Mouse (Mus musculus) ES-CJ7 (cell line): ENCODE data around the gene Immp2l.

ENCODE experiments used
- DNase-seq: peaks from one replicate; pipeline ENCODE4 v3.0.0; 2011; ENCODE audit warnings: low read depth, low spot score

Immp2l gene

DNA sequence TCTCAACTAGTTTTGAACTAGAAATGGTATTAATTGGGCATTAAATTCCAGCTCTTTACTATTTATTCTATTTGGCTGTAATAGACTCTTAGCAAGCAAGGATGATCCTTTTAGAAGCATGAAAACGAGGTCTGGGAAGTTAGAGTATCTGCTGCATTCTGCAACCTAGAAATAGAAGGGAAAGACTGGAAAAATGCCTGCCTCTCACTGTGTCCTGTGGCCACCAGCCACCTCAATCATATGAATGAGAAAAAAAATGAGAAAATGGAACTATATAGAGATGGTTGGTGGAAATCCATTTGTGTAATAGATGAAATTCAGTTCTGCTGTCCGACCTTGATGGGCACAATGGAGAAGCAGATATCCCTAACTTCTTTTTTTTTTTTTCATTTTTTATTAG lies 810.8 kb downstream of the Immp2l start:
- DNase-seq: no peak

DNA sequence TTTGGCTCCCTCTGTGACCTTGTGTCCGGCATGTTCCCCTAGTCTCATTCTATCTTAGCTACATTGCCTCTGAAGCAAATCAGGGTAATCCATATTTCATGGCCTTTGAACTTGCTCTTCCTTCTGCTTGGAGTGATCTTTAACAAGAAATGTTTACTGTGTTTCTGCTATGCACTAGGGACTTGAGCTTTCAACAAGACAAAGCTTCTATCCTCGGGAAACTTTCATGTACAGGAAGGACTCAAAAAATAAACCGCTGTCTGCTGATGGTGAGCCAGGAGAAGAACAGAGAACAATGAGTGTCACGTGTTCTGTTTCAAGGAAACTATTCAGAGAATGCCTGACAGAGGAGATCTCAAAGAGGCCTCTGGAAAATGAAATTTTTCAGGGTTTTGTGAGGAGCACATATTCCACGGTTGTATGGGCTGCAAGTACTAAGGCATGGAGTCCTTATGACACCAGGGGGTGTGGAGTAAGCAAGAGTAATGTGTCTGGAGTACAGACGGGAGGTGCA lies 814.5 kb downstream of the Immp2l start:
- no peak for DNase-seq

DNA sequence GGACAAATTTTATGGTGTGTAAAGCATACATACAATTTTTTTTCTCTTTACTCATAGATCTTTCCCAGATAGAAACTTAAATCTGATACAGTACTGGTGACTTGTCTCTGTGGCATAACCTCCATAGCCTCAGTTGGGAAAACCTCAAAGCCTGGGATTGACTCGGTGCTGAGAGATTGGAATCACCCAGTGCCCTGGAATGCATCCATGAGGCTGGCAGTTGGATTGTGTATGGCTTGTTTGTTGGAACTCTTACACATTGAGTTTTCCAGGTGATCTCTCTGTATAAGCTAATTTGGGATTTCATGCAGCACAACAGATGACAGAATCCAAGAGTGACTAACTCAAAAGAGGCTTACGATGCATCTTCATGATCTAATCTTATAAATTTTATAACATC lies 815.4 kb downstream of the Immp2l start:
- DNase-seq: no peak

DNA sequence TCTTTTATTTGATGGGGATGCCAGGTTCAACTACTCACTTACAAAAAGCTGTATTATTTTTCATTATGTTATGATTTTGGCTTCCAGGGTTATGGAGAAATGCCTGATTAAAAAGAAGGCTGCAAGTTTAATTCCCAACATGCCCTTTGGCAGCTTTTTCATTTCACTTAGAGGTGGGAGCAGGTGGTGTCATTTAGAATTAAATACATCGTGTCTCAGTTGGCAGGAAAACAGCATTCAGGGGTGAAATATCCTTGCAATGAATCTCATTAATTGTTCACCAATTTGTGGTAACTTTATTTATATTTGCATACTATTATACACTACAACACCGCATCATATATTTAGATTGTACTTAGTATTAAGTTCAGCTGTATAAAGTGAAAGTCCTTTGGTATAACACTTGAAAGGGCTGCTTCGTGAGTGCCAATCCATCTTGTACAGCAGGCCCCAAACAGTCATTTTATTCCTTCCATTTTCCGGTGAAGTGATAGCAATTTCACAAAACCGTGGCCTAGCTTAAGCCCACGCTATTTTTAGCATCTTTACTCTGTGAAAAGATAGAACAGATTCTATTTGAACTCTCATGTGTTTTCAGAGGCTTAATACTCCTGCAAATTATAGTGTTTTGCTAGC lies 818.9 kb downstream of the Immp2l start:
- no peak for DNase-seq

DNA sequence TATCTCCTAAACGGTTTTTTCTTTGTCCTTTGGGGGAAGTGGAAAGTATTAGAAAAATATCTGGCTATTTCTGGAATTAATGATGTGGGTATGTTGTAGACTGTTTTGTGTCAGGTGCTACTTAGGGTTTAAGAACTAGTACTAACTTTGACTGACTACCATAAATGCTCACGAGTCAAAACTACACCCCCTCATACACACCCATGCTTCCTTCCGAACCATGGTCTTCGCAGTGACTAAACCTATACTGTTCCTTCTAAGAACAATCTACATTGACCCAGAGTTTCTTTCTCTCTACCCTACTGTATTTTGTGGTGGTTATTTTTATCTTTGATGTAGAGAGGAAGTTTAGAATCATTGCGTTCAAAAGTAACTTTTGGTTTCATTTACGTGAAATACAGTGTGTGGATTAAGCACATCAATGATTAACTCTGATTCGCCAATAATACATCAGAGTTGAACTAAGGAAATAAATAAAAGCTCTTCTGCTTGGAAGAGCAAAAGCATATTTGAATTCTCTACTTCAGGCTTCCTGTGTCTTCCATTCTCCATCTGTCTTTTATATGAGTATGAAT lies 828.1 kb downstream of the Immp2l start:
- DNase-seq: no peak

DNA sequence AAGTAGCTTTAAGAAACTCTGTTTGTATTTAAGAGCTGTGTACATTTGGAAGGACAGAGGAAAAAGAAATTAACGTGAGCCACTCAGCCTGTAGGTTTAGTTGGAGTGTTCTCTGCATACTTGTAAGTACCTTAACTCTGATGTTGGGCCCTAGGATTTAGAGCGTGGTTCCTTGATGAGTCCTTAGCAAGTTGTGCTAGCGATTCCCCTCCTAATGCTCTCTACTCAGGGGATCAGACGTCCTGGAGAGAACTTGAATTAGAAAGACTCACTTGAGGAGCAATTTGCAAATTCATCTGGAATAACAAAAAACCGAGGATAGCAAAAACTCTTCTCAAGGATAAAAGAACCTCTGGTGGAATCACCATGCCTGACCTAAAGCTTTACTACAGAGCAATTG lies 835.8 kb downstream of the Immp2l start:
- peak; percentile 78 for DNase-seq

DNA sequence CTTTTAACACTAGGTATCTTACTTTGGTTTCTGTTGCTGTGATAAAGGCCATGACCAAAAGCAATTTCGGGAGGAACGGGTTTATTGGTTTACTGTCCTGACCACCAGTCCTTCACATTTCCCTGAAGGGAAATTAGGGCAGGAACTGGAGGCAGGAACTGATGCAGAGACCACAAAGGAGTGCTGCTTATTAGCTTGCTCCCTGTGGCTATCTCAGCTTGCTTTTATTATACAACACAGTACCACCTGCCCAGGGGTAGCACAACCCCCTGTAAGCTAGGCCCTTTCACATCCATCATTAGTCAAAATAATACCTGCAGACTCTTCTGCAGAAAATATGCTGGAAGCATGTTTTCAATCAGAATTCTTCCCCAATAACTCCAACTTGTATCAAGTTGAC lies 844.4 kb downstream of the Immp2l start:
- DNase-seq: peak; percentile 2

DNA sequence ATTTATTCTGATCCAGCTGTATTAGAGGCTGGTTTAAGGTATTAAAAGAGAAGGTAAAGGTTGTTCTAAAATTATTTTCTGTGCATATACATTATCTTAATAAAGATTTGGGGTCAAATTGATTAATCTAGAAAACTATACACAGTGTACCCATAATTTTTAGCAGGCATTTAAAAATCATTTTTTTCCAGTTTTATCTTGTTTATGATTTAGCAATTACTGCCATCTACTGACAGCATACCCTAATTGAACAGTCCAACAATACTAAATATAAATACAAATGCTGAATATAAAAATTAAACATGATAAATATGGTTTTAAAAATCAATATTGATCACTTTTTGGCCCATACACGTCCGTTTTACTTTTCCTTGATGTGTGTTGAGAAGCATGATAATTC lies 850.1 kb downstream of the Immp2l start:
- no peak for DNase-seq

DNA sequence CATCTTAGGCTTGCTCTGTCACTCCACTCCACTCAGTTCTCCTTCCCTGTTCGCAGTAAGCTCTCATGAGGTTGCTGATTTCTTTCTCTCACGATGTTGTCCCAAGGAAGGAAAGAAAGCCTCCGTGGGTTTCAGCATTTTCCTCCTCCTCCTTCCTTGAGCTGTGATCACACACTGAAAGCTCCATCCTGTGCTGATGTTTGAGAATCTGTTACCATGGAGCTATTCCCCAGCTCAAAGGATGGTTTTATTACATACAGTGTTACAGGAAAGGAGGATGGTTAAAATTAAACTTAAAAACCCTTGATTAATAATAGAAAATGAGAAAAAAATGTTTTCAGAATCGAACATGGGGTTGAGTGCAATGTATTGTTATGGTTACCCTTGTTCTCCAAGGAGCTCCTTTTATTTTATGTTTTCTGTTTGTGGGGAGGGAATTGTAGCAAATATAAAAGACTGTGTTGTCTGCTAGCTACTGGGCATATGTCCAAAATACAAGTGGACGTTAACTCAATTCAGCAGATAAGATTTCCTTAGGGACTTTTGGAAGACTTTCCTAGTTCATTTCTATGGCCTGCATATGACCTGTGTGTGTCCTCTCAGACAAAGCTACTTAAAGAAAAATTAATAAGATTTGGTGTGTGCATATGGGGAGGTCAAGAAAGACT lies 853.5 kb downstream of the Immp2l start:
- DNase-seq: no peak

DNA sequence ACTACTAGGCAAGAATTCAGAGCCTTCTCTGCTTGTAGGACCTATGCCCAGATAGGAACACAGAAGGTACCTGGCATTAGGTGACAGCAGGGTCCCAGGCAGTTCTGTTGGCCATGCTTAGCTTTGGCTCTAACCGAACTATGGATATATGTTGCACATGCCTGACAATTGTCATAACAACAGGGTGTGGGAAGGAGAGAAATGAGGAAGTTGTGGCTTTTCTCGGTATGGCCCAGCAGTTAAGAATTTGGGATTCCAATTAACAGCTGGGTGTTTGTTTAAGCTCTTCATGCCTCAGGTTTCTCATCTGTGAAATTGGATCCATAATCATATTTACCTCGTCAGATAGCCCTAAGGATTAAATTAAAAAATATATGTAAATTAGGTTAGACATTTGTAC lies 854.6 kb downstream of the Immp2l start:
- DNase-seq: no peak

DNA sequence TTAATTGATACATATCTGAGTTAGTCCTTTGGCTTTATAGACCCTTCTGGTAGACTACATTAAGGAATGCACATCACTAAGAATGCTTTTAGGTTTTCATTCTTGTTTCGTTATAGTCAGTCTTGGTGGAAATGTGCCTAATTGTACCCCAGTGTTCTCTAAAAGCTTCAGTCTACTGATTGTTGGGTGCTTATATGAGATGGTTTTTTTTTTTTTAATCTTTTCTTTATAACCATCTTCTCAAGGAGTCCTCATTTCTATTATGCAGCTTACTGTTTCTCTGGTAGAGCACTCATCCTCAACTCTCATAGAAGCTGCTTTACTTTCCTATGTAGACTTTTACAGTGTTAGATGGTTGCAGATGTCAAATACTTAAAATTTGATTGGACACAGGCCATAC lies 855.1 kb downstream of the Immp2l start:
- DNase-seq: no peak

DNA sequence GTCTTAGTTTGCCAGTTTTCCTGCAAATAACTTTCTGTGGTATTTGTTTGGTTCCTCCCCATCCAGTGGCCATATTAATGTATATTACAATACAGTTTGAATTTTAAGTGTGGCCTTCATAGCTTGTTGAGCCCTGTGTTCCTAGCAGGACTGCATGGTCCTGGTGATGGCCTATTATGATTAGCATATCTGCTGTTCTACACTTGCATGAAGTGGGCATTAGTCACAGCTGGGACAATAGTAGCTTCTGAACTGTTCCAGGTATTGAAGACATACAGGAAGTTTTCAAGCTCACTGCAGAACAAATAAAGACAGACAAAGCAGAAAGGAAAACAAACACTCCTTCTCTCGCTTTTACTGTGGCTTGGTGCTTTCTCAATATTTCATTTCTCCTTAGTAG lies 855.5 kb downstream of the Immp2l start:
- no peak for DNase-seq

DNA sequence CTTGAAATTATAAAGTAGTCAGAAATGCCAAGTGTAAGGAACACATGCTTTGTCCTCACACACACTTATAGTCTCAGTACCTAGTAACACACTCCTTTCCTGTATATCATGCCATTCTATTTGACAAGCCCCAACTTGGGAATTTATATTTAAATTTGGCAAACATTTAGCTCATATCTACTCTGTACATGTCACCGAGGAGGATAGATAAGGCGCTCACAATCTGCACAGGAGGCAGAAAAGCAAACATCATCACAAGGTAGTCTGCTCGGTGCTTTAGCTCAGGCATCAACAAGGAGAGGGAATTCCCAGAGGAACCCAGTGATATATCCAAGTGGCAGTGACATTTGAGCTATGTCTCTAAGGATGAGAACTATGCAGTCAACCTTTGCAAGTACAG lies 856.9 kb downstream of the Immp2l start:
- no peak for DNase-seq

DNA sequence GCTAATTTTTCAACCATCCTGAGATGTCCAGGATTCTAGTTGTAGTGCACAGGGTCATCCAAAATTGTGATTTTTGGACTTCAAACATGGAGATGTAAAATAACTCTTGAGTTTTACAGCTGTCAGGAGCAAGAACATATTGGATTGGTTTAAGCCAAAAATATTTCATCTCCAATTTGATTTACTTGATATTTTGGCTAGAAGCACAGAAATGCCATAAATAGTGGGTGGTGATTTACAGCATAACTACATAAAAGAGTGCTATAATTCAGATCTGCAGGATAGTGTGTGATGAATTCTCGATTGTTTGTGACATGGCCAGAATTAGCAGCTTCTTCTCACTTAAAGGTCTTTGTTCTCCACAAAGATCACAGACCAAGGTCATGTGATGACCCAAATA lies 884.1 kb downstream of the Immp2l start:
- DNase-seq: no peak

DNA sequence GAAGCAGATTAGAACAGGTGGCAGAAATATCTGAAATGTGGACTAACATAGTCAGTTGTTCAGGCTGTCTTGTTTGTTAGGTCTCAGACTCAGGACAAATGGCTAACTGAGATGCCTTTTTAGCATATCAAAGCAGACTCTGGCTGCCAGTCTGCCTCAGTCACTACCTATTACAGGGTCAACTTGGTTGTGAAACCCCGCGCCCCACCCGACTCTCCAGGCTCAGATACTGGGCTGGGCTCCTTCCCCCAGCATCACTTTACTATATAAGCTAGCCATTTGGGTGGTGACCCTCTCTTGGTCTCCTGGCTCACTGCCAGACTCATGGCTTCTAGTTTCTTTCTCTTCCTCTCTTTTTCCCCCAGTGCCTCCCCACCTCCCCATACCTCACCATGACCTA lies 887.7 kb downstream of the Immp2l start:
- peak; percentile 64 for DNase-seq

DNA sequence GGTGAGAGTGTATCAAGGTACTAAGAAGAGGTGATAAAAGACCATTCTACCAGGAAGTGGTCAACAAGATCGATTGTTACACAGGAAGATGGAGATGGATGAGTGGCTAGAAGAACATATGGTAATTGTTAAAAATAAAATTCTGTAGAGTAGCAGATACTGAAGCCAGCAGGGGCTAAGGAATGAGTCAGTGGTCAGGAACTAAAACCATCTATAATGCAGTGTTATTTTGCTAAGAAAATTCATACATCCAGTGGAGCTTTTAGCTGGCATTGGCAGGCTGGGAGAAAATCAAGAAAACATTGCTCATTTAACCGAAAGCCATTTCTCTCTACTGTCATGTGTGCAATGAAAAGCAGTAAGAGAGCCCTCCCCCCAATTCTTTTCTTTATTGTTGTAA lies 913.9 kb downstream of the Immp2l start:
- DNase-seq: no peak

DNA sequence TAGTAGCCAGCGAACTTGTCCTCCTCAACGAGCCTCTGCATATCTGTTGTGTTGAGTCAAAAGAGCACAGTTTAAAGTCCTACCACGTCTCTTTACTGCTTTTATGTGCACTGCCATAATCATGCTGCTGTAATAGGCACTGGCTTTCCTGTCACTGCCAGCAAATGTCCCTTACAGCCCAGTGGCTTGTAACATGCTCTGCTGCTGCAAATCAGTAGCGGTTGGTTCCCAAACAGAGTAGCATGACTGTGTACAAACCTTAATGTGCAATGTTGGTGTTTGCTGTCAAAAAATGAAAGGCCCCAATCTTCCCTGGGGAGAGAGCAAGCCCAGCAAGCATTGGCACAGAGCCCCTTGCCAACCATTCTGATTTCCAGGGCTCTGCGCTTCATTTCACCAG lies 918.0 kb downstream of the Immp2l start:
- no peak for DNase-seq

DNA sequence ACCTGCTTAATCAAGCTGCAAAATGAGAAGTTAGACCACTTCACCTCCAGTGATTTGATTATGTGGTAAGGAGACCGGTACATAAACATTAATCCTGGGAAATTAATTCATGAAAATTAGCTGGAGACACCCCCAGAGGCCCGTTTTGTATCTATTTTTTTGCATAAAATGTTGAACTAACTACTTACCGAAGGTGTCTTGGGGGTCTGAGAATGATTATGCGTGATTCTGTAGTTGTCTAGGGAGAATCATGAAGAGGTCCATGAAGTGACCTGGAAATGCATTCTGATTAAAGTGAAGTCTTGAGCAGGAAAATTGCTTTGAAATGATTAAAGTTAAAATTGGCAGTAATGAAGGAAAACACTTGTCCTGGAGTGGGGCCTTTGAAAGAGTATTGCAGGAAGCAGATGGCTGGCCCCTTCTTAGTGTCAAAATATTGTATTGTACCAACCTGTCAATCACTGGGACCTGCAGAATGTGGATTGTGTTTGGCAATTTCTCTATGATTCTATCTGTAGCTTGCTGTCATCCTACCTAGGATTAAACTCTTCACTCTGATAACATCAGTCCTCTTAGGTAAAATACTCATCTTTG lies 920.3 kb downstream of the Immp2l start:
- no peak for DNase-seq

DNA sequence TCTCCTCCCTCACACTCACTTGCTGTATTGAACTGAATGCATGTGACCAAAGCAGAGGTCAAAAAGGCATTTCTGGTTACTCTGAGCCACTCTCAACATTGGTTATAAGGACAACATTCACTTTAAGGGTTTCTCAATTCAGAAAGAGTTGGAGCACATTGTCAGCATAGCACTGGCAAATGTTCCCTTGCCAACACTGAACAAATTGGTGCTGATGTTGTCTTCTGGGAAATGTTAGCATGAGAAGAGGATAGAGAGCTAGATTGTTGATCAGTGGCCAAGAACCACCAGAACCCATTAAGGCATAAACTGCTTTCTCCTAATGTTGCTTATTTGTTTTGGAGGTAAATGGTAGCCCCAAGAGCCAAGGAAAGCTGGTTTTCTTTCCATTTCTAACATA lies 922.6 kb downstream of the Immp2l start:
- no peak for DNase-seq

DNA sequence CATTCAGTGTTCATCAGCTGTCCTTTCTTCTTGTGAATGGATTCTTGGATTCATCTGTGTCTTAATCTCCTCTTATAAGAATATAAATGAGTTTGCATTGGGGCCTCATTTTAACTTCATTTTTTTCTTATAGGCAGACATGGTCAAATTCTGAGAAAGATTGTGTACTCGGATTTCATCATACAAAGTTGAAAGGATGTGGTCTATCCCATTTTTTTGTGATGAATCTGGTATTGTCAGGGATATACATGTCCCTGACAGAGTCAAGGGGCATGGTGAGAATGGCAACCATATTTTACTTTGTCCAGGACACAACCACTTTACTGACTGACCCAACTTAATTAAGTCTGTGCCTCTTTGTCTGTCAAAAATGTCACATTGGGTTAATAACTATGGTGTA lies 925.5 kb downstream of the Immp2l start:
- DNase-seq: no peak

DNA sequence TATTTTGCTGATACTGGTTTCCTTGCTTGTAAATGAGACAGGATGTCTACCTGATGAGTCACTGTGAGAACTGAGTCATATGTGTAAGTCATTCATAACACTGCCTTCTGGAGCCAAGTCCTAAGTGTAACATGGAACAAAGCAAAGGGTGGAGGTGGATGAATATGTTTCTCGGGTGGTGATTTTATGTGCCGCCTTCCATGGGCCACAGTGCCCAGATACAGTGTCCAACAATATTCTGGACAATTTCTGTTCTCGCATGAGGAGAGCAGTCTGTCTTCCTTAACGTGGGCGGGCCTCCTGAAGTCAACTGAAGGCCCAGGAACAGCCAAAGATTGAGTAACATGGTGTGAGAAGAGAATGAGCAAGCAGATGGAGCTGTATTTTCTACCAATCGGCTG lies 926.0 kb downstream of the Immp2l start:
- no peak for DNase-seq

DNA sequence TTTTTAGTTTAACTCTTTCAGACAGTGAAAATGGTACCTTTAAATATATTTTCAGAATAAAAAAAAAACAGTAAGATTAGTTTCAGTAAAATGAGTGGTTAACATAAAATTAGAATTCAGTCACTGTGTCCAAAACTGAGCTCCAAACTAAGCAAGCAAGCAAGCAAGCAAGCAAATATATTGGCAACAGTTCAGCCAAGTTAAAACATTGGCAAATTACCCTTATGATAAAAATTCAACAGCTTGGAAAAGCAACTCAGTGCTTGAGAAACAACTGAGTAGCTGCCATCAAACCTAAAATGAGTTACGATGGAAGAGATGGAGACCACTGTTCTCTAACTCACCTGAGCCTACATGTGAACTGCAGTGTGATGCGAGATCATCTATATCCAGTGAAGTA lies 926.8 kb downstream of the Immp2l start:
- no peak for DNase-seq

DNA sequence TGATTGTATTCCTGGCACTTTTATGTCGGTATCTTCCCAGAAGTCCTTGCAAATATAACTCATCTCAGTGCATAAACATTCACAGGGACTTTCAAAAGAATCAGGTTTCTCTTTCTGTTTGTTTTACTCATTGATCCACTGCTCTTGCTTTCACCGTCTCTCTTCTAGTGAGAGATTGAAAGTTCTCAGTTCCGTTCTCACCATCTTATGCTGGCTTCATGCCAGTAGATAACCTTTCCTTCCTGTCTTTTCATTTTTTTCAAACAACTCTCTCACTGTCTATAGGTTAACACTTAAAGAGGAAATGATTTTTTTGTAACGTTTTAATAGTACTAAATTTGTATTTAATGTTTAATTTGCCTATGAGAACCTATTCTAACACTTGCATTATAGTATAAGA lies 937.1 kb downstream of the Immp2l start:
- DNase-seq: no peak
